Mouse (Mus musculus): Measurements from ENCODE around the gene Hsdl1.

The Hsdl1 gene

GRCm38 (mm10) chr8:119580441-119581161 is 5.6 kb upstream of the Hsdl1 start:
- no peak for DNase-seq (ENCODE audit: low read depth, low spot score)

- no peak for DNase-seq (ENCODE audit: low read depth, low spot score)
Observed at GRCm38 (mm10) chr8:119579096-119579495, 4.1 kb upstream of the Hsdl1 start.

- DNase-seq (ENCODE audit: low read depth, low spot score) = no peak
Observed at GRCm38 (mm10) chr8:119575366-119575726, 363 bp upstream of the Hsdl1 start.

GRCm38 (mm10) chr8:119572411-119572810 is 2.6 kb downstream of the Hsdl1 start:
- DNase-seq (ENCODE audit: low read depth, low spot score) = no peak

- no peak for DNase-seq (ENCODE audit: low read depth, low spot score)
Observed at GRCm38 (mm10) chr8:119571135-119571534, 3.8 kb downstream of the Hsdl1 start.

- no peak for DNase-seq (ENCODE audit: low read depth, low spot score)
Observed at GRCm38 (mm10) chr8:119569881-119570280, 5.1 kb downstream of the Hsdl1 start.

- no peak for DNase-seq (ENCODE audit: low read depth, low spot score)
Observed at GRCm38 (mm10) chr8:119568951-119569350, 6.0 kb downstream of the Hsdl1 start.

- no peak for DNase-seq (ENCODE audit: low read depth, low spot score)
Observed at GRCm38 (mm10) chr8:119568251-119568650, 6.7 kb downstream of the Hsdl1 start.

- DNase-seq (ENCODE audit: low read depth, low spot score) = no peak
Observed at GRCm38 (mm10) chr8:119566367-119566766, 8.6 kb downstream of the Hsdl1 start.

GRCm38 (mm10) chr8:119563849-119564251 is 11.1 kb downstream of the Hsdl1 start:
- no peak for DNase-seq (ENCODE audit: low read depth, low spot score)

- DNase-seq (ENCODE audit: low read depth, low spot score) = no peak
Observed at GRCm38 (mm10) chr8:119559402-119559720, 15.6 kb downstream of the Hsdl1 start.

GRCm38 (mm10) chr8:119558603-119559401 is 16.2 kb downstream of the Hsdl1 start, which contains the start of gene Mbtps1:
Gene Mbtps1, minus strand, starts transcription at chr8:119558735.
- DNase-seq (ENCODE audit: low read depth, low spot score) = peak; percentile 84

- peak; percentile 58 for DNase-seq (ENCODE audit: low read depth, low spot score)
Observed at GRCm38 (mm10) chr8:119557821-119558602, 17.0 kb downstream of the Hsdl1 start.

- no peak for DNase-seq (ENCODE audit: low read depth, low spot score)
Observed at GRCm38 (mm10) chr8:119557132-119557531, 17.9 kb downstream of the Hsdl1 start.

GRCm38 (mm10) chr8:119555861-119556260 is 19.1 kb downstream of the Hsdl1 start:
- no peak for DNase-seq (ENCODE audit: low read depth, low spot score)

GRCm38 (mm10) chr8:119552967-119553366 is 22.0 kb downstream of the Hsdl1 start:
- no peak for DNase-seq (ENCODE audit: low read depth, low spot score)

GRCm38 (mm10) chr8:119548560-119549113 is 26.3 kb downstream of the Hsdl1 start:
- DNase-seq (ENCODE audit: low read depth, low spot score) = peak; percentile 28

- DNase-seq (ENCODE audit: low read depth, low spot score) = no peak
Observed at GRCm38 (mm10) chr8:119547019-119547691, 27.8 kb downstream of the Hsdl1 start.

- no peak for DNase-seq (ENCODE audit: low read depth, low spot score)
Observed at GRCm38 (mm10) chr8:119545791-119546190, 29.2 kb downstream of the Hsdl1 start.

GRCm38 (mm10) chr8:119545180-119545579 is 29.8 kb downstream of the Hsdl1 start:
- no peak for DNase-seq (ENCODE audit: low read depth, low spot score)

GRCm38 (mm10) chr8:119544606-119545005 is 30.4 kb downstream of the Hsdl1 start:
- no peak for DNase-seq (ENCODE audit: low read depth, low spot score)

Data from 3T3-L1 (cell line).